Comparison of ENCODE assay signal across 15 mouse cellular contexts in the genomic region with DNA sequence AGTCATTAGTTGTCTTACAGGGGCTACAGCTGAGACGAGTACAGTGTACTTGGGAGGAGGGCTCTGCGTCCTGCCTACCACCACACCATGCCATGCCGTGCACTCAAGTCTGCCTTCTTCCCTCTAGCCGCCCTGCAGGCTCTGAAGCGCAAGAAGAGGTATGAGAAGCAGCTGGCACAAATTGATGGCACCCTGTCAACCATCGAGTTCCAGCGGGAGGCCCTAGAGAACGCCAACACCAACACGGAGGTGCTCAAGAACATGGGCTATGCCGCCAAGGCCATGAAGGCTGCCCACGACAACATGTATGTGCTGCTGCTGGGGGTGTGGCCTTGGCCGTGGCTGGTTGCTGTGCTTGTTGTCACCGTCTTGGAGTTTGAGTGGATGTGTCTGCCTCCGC.
"Had no signal": no experiment of that assay in that cellular context is flagged by ENCODE, and none has a peak within 500 bp of the region (broad histone marks: within the 10 kb centered on the region; RNA-seq: fewer than 3 reads in every experiment).

No protein-coding gene starts in this region.

- H3K27ac ChIP-seq: liver, embryonic 12.5 days; liver, embryonic 14.5 days; lung, embryonic 15.5 days; macrophage; midbrain, embryonic 13.5 days; midbrain, embryonic 15.5 days; neural tube, embryonic 12.5 days; stomach, embryonic 15.5 days; stomach, postnatal 0 days had no signal

- H3K9me3 ChIP-seq: liver, embryonic 12.5 days; lung, embryonic 15.5 days; megakaryocyte, embryonic 14.5 days; midbrain, embryonic 13.5 days; midbrain, embryonic 15.5 days; neural tube, embryonic 12.5 days; stomach, embryonic 15.5 days had no signal

- H3K4me2 ChIP-seq: liver, embryonic 12.5 days; lung, embryonic 15.5 days; midbrain, embryonic 11.5 days; midbrain, embryonic 13.5 days; midbrain, embryonic 15.5 days; neural tube, embryonic 12.5 days; stomach, embryonic 15.5 days had no signal

- ATAC-seq: liver, embryonic 12.5 days; midbrain, embryonic 13.5 days; midbrain, embryonic 15.5 days had no signal

- H3K4me1 ChIP-seq: lung, embryonic 15.5 days; midbrain, embryonic 13.5 days; midbrain, embryonic 15.5 days; neural tube, embryonic 12.5 days had no signal

- DNase-seq: right cerebral cortex, postnatal 14 days; thymus, adult 2 months; thymus, postnatal 25 days; thymus, postnatal 4 days had no signal

- H3K4me3 ChIP-seq: liver, embryonic 12.5 days; lung, embryonic 15.5 days; megakaryocyte, embryonic 14.5 days; midbrain, embryonic 13.5 days; midbrain, embryonic 15.5 days; neural tube, embryonic 12.5 days; stomach, embryonic 15.5 days had no signal

- H3K9ac ChIP-seq: liver, embryonic 12.5 days; liver, embryonic 14.5 days; lung, embryonic 15.5 days; midbrain, embryonic 13.5 days; midbrain, embryonic 15.5 days; neural tube, embryonic 12.5 days; stomach, embryonic 15.5 days had no signal

- H3K27me3 ChIP-seq: liver, embryonic 12.5 days; lung, embryonic 15.5 days; megakaryocyte, embryonic 14.5 days; midbrain, embryonic 13.5 days; midbrain, embryonic 15.5 days; neural tube, embryonic 12.5 days; stomach, embryonic 15.5 days had no signal
